Mouse (Mus musculus) neural tube, embryonic 12.5 days (tissue): Measurements from ENCODE around the gene Rnf217. TPM values are rescaled to one million over a fixed set of nuclear protein-coding genes. Genes with fewer than 3 reads are reported as not detected.

Experiments
- ATAC-seq: fragments of 200-750 bp; cut with Nextera tagmentation; 2 replicates; pipeline ENCODE4 v1.8.0; 2017; ENCODE audit warnings: low read depth, mild to moderate bottlenecking, moderate TSS enrichment, moderate library complexity; ENCODE audit not compliant: low FRiP score
- H3K27ac ChIP-seq: fragments of 300-500 bp; sonication (generic); 2 replicates; pipeline ENCODE4 v1.5.1; 2016
- H3K27me3 ChIP-seq: fragments of 300-500 bp; sonication (generic); replicated peaks from 2 replicates; pipeline ENCODE4 v1.6.1; 2016; ENCODE audit warnings: mild to moderate bottlenecking
- H3K36me3 ChIP-seq: fragments of 300-500 bp; sonication (generic); 2 replicates; pipeline ENCODE4 v1.6.1; 2016; ENCODE audit warnings: mild to moderate bottlenecking
- H3K4me1 ChIP-seq: fragments of 300-500 bp; sonication (generic); 2 replicates; pipeline ENCODE4 v1.6.1; 2016
- H3K4me2 ChIP-seq: fragments of 300-500 bp; sonication (generic); replicated peaks from 2 replicates; pipeline ENCODE4 v1.6.1; 2016; ENCODE audit warnings: mild to moderate bottlenecking
- H3K4me3 ChIP-seq: fragments of 300-500 bp; sonication (generic); 2 replicates; pipeline ENCODE4 v1.5.1; 2016
- H3K9ac ChIP-seq: fragments of 300-500 bp; sonication (generic); 2 replicates; pipeline ENCODE4 v1.6.1; 2016; ENCODE audit warnings: mild to moderate bottlenecking
- H3K9me3 ChIP-seq: fragments of 300-500 bp; sonication (generic); 2 replicates; pipeline ENCODE4 v1.6.1; 2016; ENCODE audit warnings: mild to moderate bottlenecking
- WGBS: fragments of 180-500 bp; shearing (Covaris S2); methylation state at CpG from one replicate; pipeline ENCODE4 v1.1.7; 2016; 5-methylcytosine and 5-hydroxymethylcytosine counted together
- polyA plus RNA-seq: library from polyadenylated mRNA; unstranded; fragments of >200 nt; fragmentation: Nextera tagmentation; extraction: Ambion mirVana; gene quantifications from 2 replicates; pipeline ENCODE4 v1.2.1, GENCODE M21; 2016

Rnf217 gene
- polyA plus RNA-seq, 1 experiment from 2014 or later: 2.1 TPM

- no peaks in the 10 kb centered on the region for H3K9me3 ChIP-seq
- no peak for ATAC-seq
- no peak overlapping the region for H3K4me2 ChIP-seq
- no peak overlapping the region for H3K9ac ChIP-seq
- no peaks in the 10 kb centered on the region for H3K36me3 ChIP-seq
- H3K4me1 ChIP-seq: peaks cover 14% of the 10 kb centered on the region
- H3K27ac ChIP-seq: no peak overlapping the region
- no peak overlapping the region for H3K4me3 ChIP-seq
- no peaks in the 10 kb centered on the region for H3K27me3 ChIP-seq
- WGBS: 59% methylated on average over 4 of the region's 4 CpGs
Measured at GRCm38 (mm10) chr10:31596804-31597203, 12.2 kb downstream of the Rnf217 start.

GRCm38 (mm10) chr10:31595326-31595725 lies 13.7 kb downstream of the Rnf217 start:
- Histone ChIP-seq H3K9me3 (no peaks in the 10 kb centered on the region), H3K4me2 (no peak overlapping the region), H3K4me1 (peaks cover 14% of the 10 kb centered on the region), H3K27ac (no peak overlapping the region), H3K4me3 (no peak overlapping the region), H3K9ac (no peak overlapping the region), H3K27me3 (no peaks in the 10 kb centered on the region), H3K36me3 (no peaks in the 10 kb centered on the region)
- no peak for ATAC-seq
- 92% methylated on average over 4 of the region's 4 CpGs for WGBS

GRCm38 (mm10) chr10:31592741-31593524 lies 16.1 kb downstream of the Rnf217 start:
- Histone ChIP-seq H3K4me2 (peak overlapping the region; percentile 26; the same call in 1 of the 2 replicates), H3K27me3 (no peaks in the 10 kb centered on the region), H3K27ac (peak overlapping the region; percentile 51), H3K9me3 (no peaks in the 10 kb centered on the region), H3K4me1 (peaks cover 14% of the 10 kb centered on the region), H3K4me3 (no peak overlapping the region), H3K36me3 (no peaks in the 10 kb centered on the region), H3K9ac (no peak overlapping the region)
- ATAC-seq: peak; percentile 84
- 48% methylated on average over 9 of the region's 9 CpGs for WGBS

GRCm38 (mm10) chr10:31592095-31592740 lies 16.8 kb downstream of the Rnf217 start:
- peak; percentile 83 for ATAC-seq
- H3K4me3 ChIP-seq: no peak overlapping the region
- no peaks in the 10 kb centered on the region for H3K27me3 ChIP-seq
- no peaks in the 10 kb centered on the region for H3K36me3 ChIP-seq
- 36% methylated on average over 3 of the region's 3 CpGs for WGBS
- H3K9ac ChIP-seq: no peak overlapping the region
- peaks cover 14% of the 10 kb centered on the region for H3K4me1 ChIP-seq
- H3K9me3 ChIP-seq: no peaks in the 10 kb centered on the region
- H3K4me2 ChIP-seq: no peak overlapping the region
- H3K27ac ChIP-seq: peak overlapping the region; percentile 51; the same call in 1 of the 2 replicates

GRCm38 (mm10) chr10:31580722-31581121 lies 28.3 kb downstream of the Rnf217 start:
- H3K36me3 ChIP-seq: no peaks in the 10 kb centered on the region
- H3K4me2 ChIP-seq: no peak overlapping the region
- H3K9ac ChIP-seq: no peak overlapping the region
- H3K4me3 ChIP-seq: no peak overlapping the region
- H3K27ac ChIP-seq: no peak overlapping the region
- 93% methylated on average over 4 of the region's 4 CpGs for WGBS
- H3K27me3 ChIP-seq: no peaks in the 10 kb centered on the region
- H3K4me1 ChIP-seq: no peaks in the 10 kb centered on the region
- H3K9me3 ChIP-seq: no peaks in the 10 kb centered on the region
- no peak for ATAC-seq

GRCm38 (mm10) chr10:31580073-31580472 lies 28.9 kb downstream of the Rnf217 start:
- Histone ChIP-seq H3K4me1 (no peaks in the 10 kb centered on the region), H3K36me3 (no peaks in the 10 kb centered on the region), H3K27me3 (no peaks in the 10 kb centered on the region), H3K4me3 (no peak overlapping the region), H3K9me3 (no peaks in the 10 kb centered on the region), H3K4me2 (no peak overlapping the region), H3K27ac (no peak overlapping the region), H3K9ac (no peak overlapping the region)
- 100% methylated on average over 1 of the region's 1 CpGs for WGBS
- ATAC-seq: no peak

- 97% methylated on average over 4 of the region's 4 CpGs for WGBS
- no peak for ATAC-seq
- no peaks in the 10 kb centered on the region for H3K9me3 ChIP-seq
- H3K36me3 ChIP-seq: no peaks in the 10 kb centered on the region
- H3K27ac ChIP-seq: no peak overlapping the region
- no peak overlapping the region for H3K4me2 ChIP-seq
- H3K9ac ChIP-seq: no peak overlapping the region
- no peaks in the 10 kb centered on the region for H3K27me3 ChIP-seq
- no peak overlapping the region for H3K4me3 ChIP-seq
- H3K4me1 ChIP-seq: no peaks in the 10 kb centered on the region
Measured at GRCm38 (mm10) chr10:31573267-31573666, 35.7 kb downstream of the Rnf217 start.

- no peak overlapping the region for H3K9ac ChIP-seq
- 93% methylated on average over 2 of the region's 2 CpGs for WGBS
- no peaks in the 10 kb centered on the region for H3K27me3 ChIP-seq
- H3K36me3 ChIP-seq: no peaks in the 10 kb centered on the region
- ATAC-seq: no peak
- H3K4me1 ChIP-seq: no peaks in the 10 kb centered on the region
- H3K27ac ChIP-seq: no peak overlapping the region
- no peak overlapping the region for H3K4me2 ChIP-seq
- H3K4me3 ChIP-seq: no peak overlapping the region
- H3K9me3 ChIP-seq: no peaks in the 10 kb centered on the region
Measured at GRCm38 (mm10) chr10:31557311-31557710, 51.7 kb downstream of the Rnf217 start.

GRCm38 (mm10) chr10:31555433-31555960 lies 53.5 kb downstream of the Rnf217 start:
- H3K4me2 ChIP-seq: no peak overlapping the region
- H3K27me3 ChIP-seq: no peaks in the 10 kb centered on the region
- no peaks in the 10 kb centered on the region for H3K4me1 ChIP-seq
- WGBS: 89% methylated on average over 6 of the region's 6 CpGs
- no peak overlapping the region for H3K9ac ChIP-seq
- H3K36me3 ChIP-seq: no peaks in the 10 kb centered on the region
- H3K27ac ChIP-seq: no peak overlapping the region
- no peak overlapping the region for H3K4me3 ChIP-seq
- no peaks in the 10 kb centered on the region for H3K9me3 ChIP-seq
- no peak for ATAC-seq

- Histone ChIP-seq H3K4me2 (no peak overlapping the region), H3K4me1 (no peaks in the 10 kb centered on the region), H3K36me3 (no peaks in the 10 kb centered on the region), H3K27me3 (no peaks in the 10 kb centered on the region), H3K9ac (no peak overlapping the region), H3K4me3 (no peak overlapping the region), H3K27ac (no peak overlapping the region), H3K9me3 (no peaks in the 10 kb centered on the region)
- 88% methylated on average over 4 of the region's 4 CpGs for WGBS
- ATAC-seq: no peak
Measured at GRCm38 (mm10) chr10:31553302-31553701, 55.7 kb downstream of the Rnf217 start.

GRCm38 (mm10) chr10:31551850-31552249 lies 57.1 kb downstream of the Rnf217 start:
- Histone ChIP-seq H3K27ac (no peak overlapping the region), H3K36me3 (no peaks in the 10 kb centered on the region), H3K9me3 (no peaks in the 10 kb centered on the region), H3K27me3 (no peaks in the 10 kb centered on the region), H3K4me1 (no peaks in the 10 kb centered on the region), H3K9ac (no peak overlapping the region), H3K4me3 (no peak overlapping the region), H3K4me2 (no peak overlapping the region)
- no peak for ATAC-seq
- WGBS: 84% methylated on average over 7 of the region's 7 CpGs

GRCm38 (mm10) chr10:31551362-31551761 lies 57.6 kb downstream of the Rnf217 start:
- no peaks in the 10 kb centered on the region for H3K9me3 ChIP-seq
- peak; percentile 46; the same call in 1 of the 2 replicates for ATAC-seq
- no peak overlapping the region for H3K27ac ChIP-seq
- H3K4me1 ChIP-seq: no peaks in the 10 kb centered on the region
- no peak overlapping the region for H3K4me3 ChIP-seq
- H3K4me2 ChIP-seq: no peak overlapping the region
- H3K9ac ChIP-seq: no peak overlapping the region
- H3K36me3 ChIP-seq: no peaks in the 10 kb centered on the region
- no peaks in the 10 kb centered on the region for H3K27me3 ChIP-seq
- 63% methylated on average over 1 of the region's 1 CpGs for WGBS
